Mouse (Mus musculus) midbrain, embryonic 14.5 days (tissue): ENCODE results near the gene Prss16. TPM values are rescaled to one million over a fixed set of nuclear protein-coding genes. Genes with fewer than 3 reads are reported as not detected.
"Not testable (repeated sequence)": the region's sequence is repeated elsewhere in the genome, so short reads cannot be mapped to it uniquely, and the experiment has no call there.

Experiments
- ATAC-seq: fragments of 200-750 bp; cut with Nextera tagmentation; 2 replicates; pipeline ENCODE4 v1.8.0; 2017; ENCODE audit warnings: moderate number of reproducible peaks, moderate library complexity; ENCODE audit not compliant: low FRiP score, low TSS enrichment
- DNase-seq: peaks from one replicate; pipeline ENCODE4 v3.0.0-alpha.2; 2015
- H3K27ac ChIP-seq: fragments of 300-500 bp; sonication (generic); replicated peaks from 2 replicates; pipeline ENCODE4 v1.5.1; 2014; ENCODE audit warnings: mild to moderate bottlenecking, low read depth, low read length, moderate library complexity
- H3K27me3 ChIP-seq: fragments of 300-500 bp; sonication (generic); 2 replicates; pipeline ENCODE4 v1.6.1; 2014; ENCODE audit warnings: low read length, control low read depth, mixed read lengths; ENCODE audit not compliant: control insufficient read depth, insufficient read depth
- H3K36me3 ChIP-seq: fragments of 300-500 bp; sonication (generic); 2 replicates; pipeline ENCODE4 v1.6.1; 2014; ENCODE audit warnings: low read length, control low read depth; ENCODE audit not compliant: control insufficient read depth, insufficient read depth
- H3K4me1 ChIP-seq: fragments of 300-500 bp; sonication (generic); 2 replicates; pipeline ENCODE4 v1.6.1; 2014; ENCODE audit warnings: mild to moderate bottlenecking, antibody characterized with exemption, low read length, control low read depth; ENCODE audit not compliant: control insufficient read depth, insufficient read depth
- H3K4me2 ChIP-seq: fragments of 300-500 bp; sonication (generic); 2 replicates; pipeline ENCODE4 v1.6.1; 2014; ENCODE audit warnings: mild to moderate bottlenecking, low read length, moderate library complexity
- H3K4me3 ChIP-seq: fragments of 300-500 bp; sonication (generic); replicated peaks from 2 replicates; pipeline ENCODE4 v1.5.1; 2014; ENCODE audit warnings: low read depth, low read length
- H3K9ac ChIP-seq: fragments of 300-500 bp; sonication (generic); replicated peaks from 2 replicates; pipeline ENCODE4 v1.6.1; 2014; ENCODE audit warnings: mild to moderate bottlenecking, low read length, moderate library complexity
- H3K9me3 ChIP-seq: fragments of 300-500 bp; sonication (generic); 2 replicates; pipeline ENCODE4 v1.6.1; 2016; ENCODE audit warnings: low read length, control low read depth, mixed read lengths; ENCODE audit not compliant: control insufficient read depth
- WGBS: fragments of 180-500 bp; shearing (Covaris S2); extraction: QIAGEN DNeasy Blood & Tissue Kit; methylation state at CpG from one replicate; pipeline ENCODE4 v1.1.7; 2014; 5-methylcytosine and 5-hydroxymethylcytosine counted together
- polyA plus RNA-seq: library from polyadenylated mRNA; unstranded; fragments of >200 nt; fragmentation: Nextera tagmentation; extraction: Ambion mirVana; gene quantifications from 2 replicates; pipeline ENCODE4 v1.2.1, GENCODE M21; 2014

Prss16 gene
- polyA plus RNA-seq, 1 experiment from 2014 or later, result not detected

- peak overlapping the region; percentile 43; the same call in 1 of the 2 replicates for H3K9ac ChIP-seq
- H3K4me1 ChIP-seq, result peaks cover 17% of the 10 kb centered on the region
- H3K36me3 ChIP-seq, result no peaks in the 10 kb centered on the region
- ATAC-seq (peak; percentile 3; the same call in 1 of the 2 replicates), DNase-seq (peak; percentile 88)
- no peaks in the 10 kb centered on the region for H3K9me3 ChIP-seq
- peak overlapping the region; percentile 71 for H3K27ac ChIP-seq
- H3K4me2 ChIP-seq, result peak overlapping the region; percentile 73
- H3K4me3 ChIP-seq, result peak overlapping the region; percentile 38
- H3K27me3 ChIP-seq, result no peaks in the 10 kb centered on the region
- under 1% methylated on average over 10 of the region's 14 CpGs for WGBS
Observed at GRCm38 (mm10) chr13:22043503-22044431, 34.2 kb upstream of the Prss16 start.

DNA sequence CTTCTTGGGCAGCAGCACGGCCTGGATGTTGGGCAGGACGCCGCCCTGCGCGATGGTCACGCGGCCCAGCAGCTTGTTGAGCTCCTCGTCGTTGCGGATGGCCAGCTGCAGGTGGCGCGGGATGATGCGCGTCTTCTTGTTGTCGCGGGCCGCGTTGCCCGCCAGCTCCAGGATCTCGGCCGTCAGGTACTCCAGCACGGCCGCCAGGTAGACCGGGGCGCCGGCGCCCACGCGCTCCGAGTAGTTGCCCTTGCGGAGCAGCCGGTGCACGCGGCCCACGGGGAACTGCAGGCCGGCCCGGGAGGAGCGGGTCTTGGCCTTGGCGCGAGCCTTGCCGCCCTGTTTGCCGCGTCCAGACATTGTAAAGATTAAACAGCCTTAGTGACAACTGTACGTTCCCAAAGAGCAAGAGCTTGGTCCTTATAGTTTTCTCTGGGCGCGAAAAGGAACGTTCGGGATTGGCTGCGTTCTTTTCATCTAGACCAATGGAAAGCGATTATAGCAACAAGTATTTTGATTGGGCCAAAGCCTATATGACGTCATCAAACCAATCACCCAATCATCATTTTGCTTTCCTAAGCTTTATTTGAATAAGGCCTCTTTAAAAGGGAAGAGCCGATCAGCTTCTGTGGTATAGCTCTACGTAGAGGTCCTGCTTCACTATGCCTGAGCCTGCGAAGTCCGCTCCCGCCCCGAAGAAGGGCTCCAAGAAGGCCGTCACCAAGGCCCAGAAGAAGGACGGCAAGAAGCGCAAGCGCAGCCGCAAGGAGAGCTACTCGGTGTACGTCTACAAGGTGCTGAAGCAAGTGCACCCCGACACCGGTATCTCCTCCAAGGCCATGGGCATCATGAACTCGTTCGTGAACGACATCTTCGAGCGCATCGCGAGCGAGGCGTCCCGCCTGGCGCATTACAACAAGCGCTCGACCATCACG, 33.3 kb upstream of the Prss16 start, which contains the start of the genes Hist1h2ag and Hist1h2bj:
Hist1h2ag (minus strand) TSS at position 377 of the 935 bp plus-strand sequence.
Hist1h2bj (plus strand) TSS at position 647 of the 935 bp plus-strand sequence.
- peak; percentile 91 for ATAC-seq

DNA sequence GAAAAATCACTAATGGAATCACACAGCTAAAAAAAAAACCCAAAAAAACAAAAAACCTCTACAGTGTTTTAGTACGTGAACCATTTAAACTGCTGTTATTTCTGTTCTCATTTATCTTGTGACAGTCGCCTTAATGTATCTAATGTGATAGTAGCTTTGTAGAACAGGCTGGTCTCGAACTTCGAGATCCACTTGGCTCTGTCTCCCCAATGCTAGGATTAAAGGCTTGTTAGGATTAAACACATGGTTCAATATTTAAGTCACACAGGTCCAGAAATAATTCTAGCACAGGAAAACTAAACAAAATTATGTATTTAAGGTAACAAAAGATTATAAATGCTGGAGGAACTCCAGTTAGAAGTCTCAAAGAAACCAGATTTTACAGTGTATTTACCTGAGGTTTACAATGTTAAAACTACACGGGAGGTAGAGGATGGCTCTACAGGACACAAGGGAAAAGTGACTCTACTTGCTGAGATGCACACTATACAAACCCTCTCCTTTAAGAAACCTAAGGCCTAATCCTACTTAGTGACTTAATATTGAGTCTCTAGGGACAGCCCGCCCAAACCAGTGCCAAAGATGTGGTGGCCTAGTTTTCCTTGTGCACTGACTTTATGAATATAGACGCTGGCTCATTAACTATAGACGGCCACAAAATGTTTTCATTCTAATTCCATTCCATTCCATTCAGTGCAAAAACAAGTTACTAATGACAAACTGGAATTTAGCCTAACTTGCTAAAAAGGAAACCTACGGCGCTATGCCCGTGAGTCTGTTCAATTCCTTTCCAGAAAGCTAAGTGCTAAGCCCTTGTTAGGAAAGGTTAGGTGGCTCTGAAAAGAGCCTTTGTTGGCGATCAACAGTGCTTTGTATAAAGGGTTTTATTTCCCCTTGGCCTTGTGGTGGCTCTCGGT, 32.4 kb upstream of the Prss16 start:
- peak overlapping the region; percentile 32 for H3K4me3 ChIP-seq
- ATAC-seq (no peak), DNase-seq (no peak)
- no peaks in the 10 kb centered on the region for H3K9me3 ChIP-seq
- peak overlapping the region; percentile 73 for H3K4me2 ChIP-seq
- H3K36me3 ChIP-seq, result no peaks in the 10 kb centered on the region
- H3K27me3 ChIP-seq, result no peaks in the 10 kb centered on the region
- peak overlapping the region; percentile 72 for H3K27ac ChIP-seq
- WGBS, result 2% methylated on average over 13 of the region's 13 CpGs
- H3K4me1 ChIP-seq, result peaks cover 17% of the 10 kb centered on the region
- peak overlapping the region; percentile 36; the same call in 1 of the 2 replicates for H3K9ac ChIP-seq

More for the DNA sequence above, 33.3 kb upstream of the Prss16 start, which contains the start of the genes Hist1h2ag and Hist1h2bj:
- peak within 1 kb of the TSS; percentile 43; the same call in 1 of the 2 replicates for H3K9ac ChIP-seq
- peak within 1 kb of the TSS; percentile 38 for H3K4me3 ChIP-seq
- peak; percentile 98 for DNase-seq
- peak within 1 kb of the TSS; percentile 72 for H3K27ac ChIP-seq
- H3K9me3 ChIP-seq, H3K36me3 ChIP-seq, H3K27me3 ChIP-seq: not testable (repeated sequence)
- H3K4me1 ChIP-seq, result peaks cover 17% of the 10 kb centered on the region
- WGBS, result under 1% methylated on average over 42 of the region's 80 CpGs
- peak within 1 kb of the TSS; percentile 73 for H3K4me2 ChIP-seq

DNA sequence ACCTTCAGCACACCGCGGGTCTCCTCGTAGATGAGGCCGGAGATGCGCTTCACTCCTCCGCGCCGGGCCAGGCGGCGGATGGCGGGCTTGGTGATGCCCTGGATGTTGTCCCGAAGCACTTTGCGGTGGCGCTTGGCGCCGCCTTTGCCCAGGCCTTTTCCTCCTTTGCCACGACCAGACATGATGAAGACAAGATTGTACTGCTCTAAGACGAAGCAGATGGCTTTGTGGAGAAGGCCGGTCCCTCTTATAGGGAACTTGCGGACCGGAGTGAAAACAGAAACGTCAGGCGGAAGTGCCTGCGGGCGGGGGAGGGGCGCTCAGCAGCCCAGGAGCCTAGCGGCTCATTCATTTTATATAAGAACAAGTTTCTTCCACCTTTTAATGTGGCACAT, 31.6 kb upstream of the Prss16 start, which contains the start of gene Hist1h4i:
Hist1h4i (minus strand) TSS at position 221 of the 395 bp plus-strand sequence.
- H3K36me3 ChIP-seq, H3K27me3 ChIP-seq, H3K9me3 ChIP-seq: not testable (repeated sequence)
- peak within 1 kb of the TSS; percentile 73 for H3K4me2 ChIP-seq
- peak within 1 kb of the TSS; percentile 81 for H3K27ac ChIP-seq
- DNase-seq (peak; percentile 96), ATAC-seq (peak; percentile 72)
- WGBS, result under 1% methylated on average over 24 of the region's 27 CpGs
- H3K4me1 ChIP-seq, result peaks cover 23% of the 10 kb centered on the region
- H3K4me3 ChIP-seq, result peak within 1 kb of the TSS; percentile 36
- peak within 1 kb of the TSS; percentile 47 for H3K9ac ChIP-seq

DNA sequence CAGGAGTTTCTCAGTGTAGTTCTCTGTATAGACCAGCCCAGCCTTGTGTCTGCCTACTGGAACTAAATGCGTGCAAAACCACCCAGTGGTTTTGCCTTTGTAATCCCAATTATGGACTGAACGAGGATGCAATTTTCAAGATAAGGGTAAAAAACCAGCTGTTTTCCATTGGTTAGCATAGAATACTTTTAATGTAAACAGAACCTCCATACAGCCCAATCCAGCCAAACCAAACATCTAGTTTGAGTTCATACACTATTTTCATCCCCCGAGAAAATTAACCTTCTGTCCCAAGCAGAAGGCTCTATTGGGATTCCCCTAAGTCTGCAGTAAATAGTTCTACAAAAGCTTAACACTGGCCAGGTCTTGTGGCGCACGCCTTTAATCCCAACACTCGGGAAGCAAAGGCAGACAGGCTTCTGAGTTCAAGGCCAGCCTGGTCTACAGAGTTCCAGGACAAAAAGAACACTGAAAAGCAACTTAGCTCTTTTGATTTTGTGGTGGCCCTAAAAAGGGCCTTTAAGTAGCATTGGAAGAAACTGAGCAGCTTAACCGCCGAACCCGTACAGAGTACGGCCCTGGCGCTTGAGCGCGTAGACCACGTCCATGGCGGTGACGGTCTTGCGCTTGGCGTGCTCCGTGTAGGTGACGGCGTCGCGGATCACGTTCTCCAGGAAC, 31.1 kb upstream of the Prss16 start:
- Histone ChIP-seq H3K27ac (peak overlapping the region; percentile 81), H3K27me3 (no peaks in the 10 kb centered on the region), H3K9me3 (no peaks in the 10 kb centered on the region), H3K4me1 (peaks cover 24% of the 10 kb centered on the region), H3K4me3 (peak overlapping the region; percentile 36), H3K9ac (peak overlapping the region; percentile 47), H3K4me2 (peak overlapping the region; percentile 73), H3K36me3 (no peaks in the 10 kb centered on the region)
- ATAC-seq (peak; percentile 12; the same call in 1 of the 2 replicates), DNase-seq (peak; percentile 41)
- WGBS, result under 1% methylated on average over 19 of the region's 24 CpGs

- H3K4me3 ChIP-seq, result peak overlapping the region; percentile 36; the same call in 1 of the 2 replicates
- H3K4me1 ChIP-seq, result peaks cover 24% of the 10 kb centered on the region
- peak overlapping the region; percentile 60 for H3K27ac ChIP-seq
- H3K9me3 ChIP-seq, result no peaks in the 10 kb centered on the region
- DNase-seq, result no peak
- H3K4me2 ChIP-seq, result peak overlapping the region; percentile 73
- WGBS, result 7% methylated on average over 2 of the region's 2 CpGs
- no peaks in the 10 kb centered on the region for H3K36me3 ChIP-seq
- ATAC-seq, result no peak
- H3K27me3 ChIP-seq, result no peaks in the 10 kb centered on the region
- H3K9ac ChIP-seq, result no peak overlapping the region
Observed at GRCm38 (mm10) chr13:22039951-22040463, 30.5 kb upstream of the Prss16 start.

DNA sequence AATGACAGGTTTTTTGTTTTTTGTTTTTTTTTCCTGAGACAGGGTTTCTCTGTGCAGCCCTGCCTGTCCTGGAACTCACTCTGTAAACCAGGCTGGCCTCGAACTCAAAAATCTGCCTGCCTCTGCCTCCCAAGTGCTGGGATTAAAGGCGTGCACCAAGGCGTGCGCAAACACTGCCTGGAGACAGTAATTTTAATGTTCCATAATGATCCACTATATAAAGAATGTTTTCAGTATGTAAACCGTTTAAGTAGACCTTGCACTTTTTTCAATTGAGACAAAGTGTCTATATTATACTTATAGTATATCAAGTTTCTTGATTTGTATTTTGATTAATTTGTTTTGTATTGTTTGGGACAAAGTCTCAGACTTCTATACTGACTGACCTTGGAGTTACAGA, 29.8 kb upstream of the Prss16 start:
- 62% methylated on average over 5 of the region's 5 CpGs for WGBS
- Histone ChIP-seq H3K36me3 (no peaks in the 10 kb centered on the region), H3K27ac (no peak overlapping the region), H3K4me2 (no peak overlapping the region), H3K9ac (no peak overlapping the region), H3K4me3 (no peak overlapping the region), H3K9me3 (no peaks in the 10 kb centered on the region), H3K27me3 (no peaks in the 10 kb centered on the region), H3K4me1 (peaks cover 29% of the 10 kb centered on the region)
- ATAC-seq (no peak), DNase-seq (no peak)
